27 mouse cellular contexts compared by ENCODE assay signal in genomic region chr16:20416262-20416661, GRCm38 (mm10).
"Had no signal": no experiment of that assay in that cellular context is flagged by ENCODE, and none has a peak within 500 bp of the region (broad histone marks: within the 10 kb centered on the region; RNA-seq: fewer than 3 reads in every experiment).

No protein-coding gene starts in this region.

- H3K9ac ChIP-seq: embryonic facial prominence, embryonic 12.5 days; embryonic facial prominence, embryonic 13.5 days; embryonic facial prominence, embryonic 15.5 days; forebrain, embryonic 12.5 days; forebrain, embryonic 13.5 days; forebrain, embryonic 15.5 days; forebrain, postnatal 0 days had no signal

- DNase-seq: cerebellum, adult 18-20 months; cerebellum, adult 2 months; cerebellum, adult 8-10 months; cerebellum, adult 9-10 months; cerebellum, postnatal 10 days; cerebellum, postnatal 14 days; cerebellum, postnatal 25 days; cerebellum, postnatal 36 days; embryo, embryonic 11 days; forebrain, postnatal 0 days; gastrocnemius, adult 2 months; gastrocnemius, postnatal 10 days; gastrocnemius, postnatal 14 days; gastrocnemius, postnatal 25 days; gastrocnemius, postnatal 36 days; heart, adult 2 months had no signal

- H3K4me3 ChIP-seq: embryonic facial prominence, embryonic 10.5 days; embryonic facial prominence, embryonic 12.5 days; embryonic facial prominence, embryonic 13.5 days; embryonic facial prominence, embryonic 15.5 days; erythroblast, embryonic 14.5 days; forebrain, embryonic 10.5 days; forebrain, embryonic 12.5 days; forebrain, embryonic 13.5 days; forebrain, embryonic 15.5 days; gastrocnemius, adult 2 months; heart, adult 2 months had no signal

- H3K9me3 ChIP-seq: embryonic facial prominence, embryonic 10.5 days; embryonic facial prominence, embryonic 12.5 days; embryonic facial prominence, embryonic 13.5 days; embryonic facial prominence, embryonic 15.5 days; forebrain, embryonic 10.5 days; forebrain, embryonic 12.5 days; forebrain, embryonic 13.5 days; forebrain, embryonic 15.5 days had no signal

- H3K4me2 ChIP-seq: embryonic facial prominence, embryonic 12.5 days; embryonic facial prominence, embryonic 13.5 days; embryonic facial prominence, embryonic 15.5 days; forebrain, embryonic 12.5 days; forebrain, embryonic 13.5 days; forebrain, embryonic 15.5 days had no signal

- ATAC-seq: forebrain, embryonic 13.5 days; forebrain, embryonic 14.5 days; forebrain, embryonic 15.5 days; forebrain, embryonic 16.5 days; forebrain, postnatal 0 days had no signal

- H3K27ac ChIP-seq: embryonic facial prominence, embryonic 10.5 days; embryonic facial prominence, embryonic 12.5 days; embryonic facial prominence, embryonic 13.5 days; embryonic facial prominence, embryonic 15.5 days; forebrain, embryonic 10.5 days; forebrain, embryonic 12.5 days; forebrain, embryonic 13.5 days; forebrain, embryonic 15.5 days; heart, adult 2 months had no signal

- H3K4me1 ChIP-seq: embryonic facial prominence, embryonic 10.5 days; embryonic facial prominence, embryonic 12.5 days; embryonic facial prominence, embryonic 15.5 days; forebrain, embryonic 10.5 days; forebrain, embryonic 12.5 days; forebrain, embryonic 13.5 days; forebrain, embryonic 15.5 days had no signal

- H3K27me3 ChIP-seq: embryonic facial prominence, embryonic 12.5 days; embryonic facial prominence, embryonic 13.5 days; embryonic facial prominence, embryonic 15.5 days; forebrain, embryonic 12.5 days; forebrain, embryonic 13.5 days; forebrain, embryonic 15.5 days had no signal
